Mouse (Mus musculus): ENCODE data around the gene Prrx1. TPM values are rescaled to one million over a fixed set of nuclear protein-coding genes. Genes with fewer than 3 reads are reported as not detected.
A peak's percentile ranks its signal among the peaks of the same experiment; 100 is the strongest.

Gene Prrx1
- polyA plus RNA-seq, 1 experiment from 2014 or later: 179 TPM

DNA sequence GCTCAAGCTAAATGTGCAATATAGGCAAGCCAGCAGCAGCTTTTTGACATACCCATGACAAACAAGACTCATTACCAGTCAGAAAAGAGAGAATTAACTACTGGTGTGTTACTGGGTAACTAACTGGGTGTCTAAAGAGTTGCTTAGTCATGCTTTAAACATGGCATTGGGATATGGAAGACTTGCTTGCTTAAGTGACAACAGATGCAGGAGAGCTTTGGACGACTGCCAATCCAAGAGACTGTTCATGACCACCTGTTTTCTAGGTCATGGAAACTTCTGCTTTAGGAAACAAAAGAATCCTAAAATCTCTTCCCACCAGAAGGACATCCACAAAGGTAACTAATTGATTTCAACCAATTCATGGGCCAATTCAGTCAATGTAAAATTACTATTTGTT lies 61.7 kb downstream of the Prrx1 start:
- no peak overlapping the region for H3K4me2 ChIP-seq (replicated peaks)
- H3K4me3 ChIP-seq: no peak overlapping the region
- peaks cover 8% of the 10 kb centered on the region for H3K4me1 ChIP-seq
- H3K36me3 ChIP-seq: peaks cover 72% of the 10 kb centered on the region
- H3K27ac ChIP-seq: peak overlapping the region; percentile 52; the same call in 1 of the 2 replicates
- 33% methylated on average over 1 of the region's 1 CpGs for WGBS
- no peak for ATAC-seq (ENCODE audit: low FRiP score, low read depth)
- no peaks in the 10 kb centered on the region for H3K9me3 ChIP-seq
- H3K9ac ChIP-seq: no peak overlapping the region
- no peaks in the 10 kb centered on the region for H3K27me3 ChIP-seq

DNA sequence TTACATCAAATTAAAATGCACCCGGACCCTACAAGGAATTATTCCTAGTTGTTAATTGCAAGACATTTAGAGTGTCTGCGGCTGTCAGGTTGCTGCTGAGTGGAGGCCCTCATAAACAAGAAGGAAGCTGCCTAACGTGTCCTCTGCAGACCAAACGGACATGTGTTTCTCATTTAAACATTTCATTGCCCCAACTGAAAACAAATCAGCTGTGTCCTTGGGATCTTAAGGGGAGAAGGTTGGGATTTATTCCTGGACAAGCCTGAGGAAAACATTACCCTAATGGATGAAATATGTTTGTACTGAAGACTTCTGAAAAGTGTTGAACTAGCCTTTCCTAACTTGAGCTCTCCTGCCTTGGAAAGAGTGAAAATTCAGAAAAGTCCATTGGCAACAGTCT lies 74.6 kb downstream of the Prrx1 start:
- H3K27ac ChIP-seq: no peak overlapping the region

DNA sequence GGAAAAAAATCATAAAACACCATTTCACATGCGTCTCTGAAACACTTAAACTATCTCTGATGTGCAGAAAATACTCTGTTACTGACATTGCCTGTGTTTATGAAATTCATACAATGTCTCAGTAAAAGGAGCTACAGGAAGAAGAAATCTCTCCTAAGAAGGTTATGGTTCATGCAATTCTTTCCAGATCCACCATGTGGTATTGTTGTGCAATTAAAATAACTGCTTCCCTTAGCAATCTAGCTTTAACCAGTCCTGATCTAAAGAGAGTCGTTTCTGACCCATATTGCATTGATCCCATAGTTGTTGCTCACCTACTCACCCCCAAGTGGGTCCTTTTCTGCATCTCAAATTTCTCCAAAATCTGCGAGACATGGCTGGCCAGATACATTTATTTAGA lies 82.3 kb downstream of the Prrx1 start:
- no peak for ATAC-seq (ENCODE audit: low FRiP score, low read depth)
- Histone ChIP-seq H3K36me3 (no peaks in the 10 kb centered on the region), H3K4me2 (replicated peaks) (no peak overlapping the region), H3K27ac (no peak overlapping the region), H3K4me1 (no peaks in the 10 kb centered on the region), H3K4me3 (no peak overlapping the region), H3K27me3 (no peaks in the 10 kb centered on the region), H3K9ac (no peak overlapping the region), H3K9me3 (peaks cover 3% of the 10 kb centered on the region; the same call in 1 of the 2 replicates)
- 59% methylated on average over 3 of the region's 3 CpGs for WGBS

More for the DNA sequence above, 74.6 kb downstream of the Prrx1 start:
- Histone ChIP-seq H3K4me3 (no peak overlapping the region), H3K9ac (no peak overlapping the region), H3K27me3 (no peaks in the 10 kb centered on the region), H3K4me2 (replicated peaks) (no peak overlapping the region), H3K4me1 (peaks cover 12% of the 10 kb centered on the region), H3K36me3 (no peaks in the 10 kb centered on the region), H3K9me3 (no peaks in the 10 kb centered on the region)
- 15% methylated on average over 4 of the region's 4 CpGs for WGBS
- ATAC-seq (ENCODE audit: low FRiP score, low read depth): peak; percentile 66

DNA sequence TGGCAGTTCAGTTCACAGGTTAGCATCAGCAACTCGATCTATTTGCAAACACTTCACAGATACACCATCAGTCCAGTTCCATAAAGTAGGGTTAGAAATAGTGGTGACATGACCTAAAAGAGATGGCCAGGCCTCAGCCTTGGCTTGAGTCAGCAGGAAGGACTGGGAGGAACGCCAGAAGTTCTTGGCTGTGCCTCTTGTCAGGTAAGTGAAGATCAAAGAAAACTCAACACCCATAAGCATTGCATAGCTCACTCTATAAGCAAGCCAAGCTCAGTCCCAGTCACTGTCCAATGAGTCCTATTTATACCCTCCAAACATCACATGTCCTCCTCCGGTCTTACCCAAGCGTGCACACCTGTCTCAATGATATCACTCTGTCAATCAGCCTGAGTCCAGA lies 87.2 kb downstream of the Prrx1 start:
- peaks cover 3% of the 10 kb centered on the region; the same call in 1 of the 2 replicates for H3K9me3 ChIP-seq
- H3K4me2 ChIP-seq (replicated peaks): no peak overlapping the region
- H3K36me3 ChIP-seq: no peaks in the 10 kb centered on the region
- WGBS: 90% methylated on average over 4 of the region's 4 CpGs
- ATAC-seq (ENCODE audit: low FRiP score, low read depth): no peak
- no peaks in the 10 kb centered on the region for H3K4me1 ChIP-seq
- H3K4me3 ChIP-seq: no peak overlapping the region
- no peak overlapping the region for H3K9ac ChIP-seq
- no peaks in the 10 kb centered on the region for H3K27me3 ChIP-seq
- H3K27ac ChIP-seq: no peak overlapping the region

DNA sequence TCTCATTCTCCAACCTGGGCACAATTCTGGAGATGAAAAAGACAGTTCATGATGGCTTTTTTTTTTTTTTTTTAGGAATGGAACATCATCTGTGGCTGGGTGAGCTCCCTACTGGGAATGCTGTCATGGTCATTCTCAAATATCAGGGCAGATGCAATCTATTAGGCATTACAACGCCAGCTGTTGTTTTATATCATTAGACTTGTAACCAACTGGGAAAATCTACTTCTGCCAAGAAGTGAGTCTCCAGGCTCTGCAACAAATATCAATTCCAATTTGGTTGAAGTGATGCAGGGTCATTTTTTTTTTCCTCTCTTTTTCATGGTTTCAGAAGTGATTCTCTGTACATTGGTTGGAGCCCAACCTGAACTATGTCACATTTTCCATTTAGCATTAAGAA lies 91.7 kb downstream of the Prrx1 start:
- Histone ChIP-seq H3K4me1 (no peaks in the 10 kb centered on the region), H3K36me3 (no peaks in the 10 kb centered on the region), H3K4me2 (replicated peaks) (no peak overlapping the region), H3K4me3 (no peak overlapping the region), H3K9me3 (no peaks in the 10 kb centered on the region), H3K9ac (no peak overlapping the region), H3K27me3 (no peaks in the 10 kb centered on the region), H3K27ac (no peak overlapping the region)
- WGBS: 47% methylated on average over 1 of the region's 1 CpGs
- no peak for ATAC-seq (ENCODE audit: low FRiP score, low read depth)

DNA sequence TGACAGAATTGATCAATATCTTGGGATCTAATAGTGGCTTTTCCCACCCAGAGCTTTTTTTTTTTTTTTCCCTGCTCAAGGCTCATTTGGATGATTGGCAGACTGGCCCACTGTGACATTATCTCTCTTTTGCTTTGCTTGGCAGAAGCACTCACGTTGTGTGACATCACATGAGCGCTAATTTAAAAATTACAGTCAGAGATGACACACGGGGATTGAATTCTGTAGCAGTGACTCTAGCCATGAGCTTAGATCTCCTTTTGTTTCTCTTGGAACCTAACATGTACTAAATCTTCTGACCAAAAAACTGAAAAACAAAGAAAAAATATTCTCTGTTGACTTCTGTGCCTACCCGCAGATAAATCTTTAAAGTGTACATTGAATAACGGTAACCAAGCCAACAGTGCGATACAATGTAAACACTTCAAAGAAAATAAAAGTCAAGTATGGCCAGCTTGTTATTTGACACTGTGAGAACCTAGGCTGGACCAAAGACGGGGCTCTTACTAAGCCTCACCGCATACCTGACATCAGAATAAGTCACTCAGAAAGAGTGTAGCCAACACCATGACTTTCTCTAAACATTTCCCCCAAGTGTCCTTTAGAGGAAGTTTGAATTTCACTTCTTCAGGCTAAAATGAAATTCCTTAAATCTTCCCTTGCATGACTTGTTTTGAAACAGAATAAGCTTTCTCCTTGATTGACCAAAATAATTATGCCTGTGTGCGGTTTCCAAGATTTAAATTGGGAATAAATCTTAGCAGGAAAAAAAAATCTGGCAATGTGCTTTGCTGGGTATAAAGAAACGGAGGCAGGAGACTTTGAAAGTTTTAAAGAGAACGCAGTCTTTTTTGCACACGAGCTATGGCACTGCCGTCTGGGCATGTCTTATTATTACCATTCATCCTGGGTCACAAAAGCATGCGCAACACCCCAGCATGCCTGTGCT lies 104.3 kb downstream of the Prrx1 start:
- H3K9ac ChIP-seq: no peak overlapping the region
- no peak overlapping the region for H3K27ac ChIP-seq
- ATAC-seq (ENCODE audit: low FRiP score, low read depth): no peak
- no peaks in the 10 kb centered on the region for H3K27me3 ChIP-seq
- H3K9me3 ChIP-seq: no peaks in the 10 kb centered on the region
- no peaks in the 10 kb centered on the region for H3K36me3 ChIP-seq
- H3K4me3 ChIP-seq: no peak overlapping the region
- no peak overlapping the region for H3K4me2 ChIP-seq (replicated peaks)
- WGBS: 67% methylated on average over 14 of the region's 14 CpGs
- H3K4me1 ChIP-seq: 0 out of 2 replicates have a peak, but pooled peaks cover 2% of the 10 kb centered on the region

DNA sequence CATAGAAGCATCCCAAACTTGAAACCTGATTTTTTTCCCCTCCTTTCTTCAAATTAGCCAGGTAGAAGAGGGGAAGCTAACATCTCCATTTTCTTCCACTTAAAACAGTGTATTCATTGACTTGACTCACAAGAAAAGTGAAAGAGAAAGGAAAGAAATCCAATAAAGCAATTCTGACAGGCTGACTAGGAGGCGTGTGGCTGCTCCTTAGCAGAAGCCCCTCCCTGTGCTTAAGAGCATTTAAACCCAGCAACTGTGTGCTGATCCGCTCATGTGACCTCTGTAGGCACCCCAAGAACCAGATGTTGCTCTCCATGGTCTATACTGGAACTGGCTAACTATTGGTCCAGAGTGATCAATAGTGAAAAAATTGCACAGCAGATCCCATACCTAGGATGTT lies 114.7 kb downstream of the Prrx1 start:
- Histone ChIP-seq H3K27ac (no peak overlapping the region), H3K9ac (no peak overlapping the region), H3K27me3 (no peaks in the 10 kb centered on the region), H3K4me3 (no peak overlapping the region), H3K4me2 (replicated peaks) (no peak overlapping the region), H3K9me3 (no peaks in the 10 kb centered on the region), H3K36me3 (no peaks in the 10 kb centered on the region), H3K4me1 (peaks cover 29% of the 10 kb centered on the region)
- 49% methylated on average over 2 of the region's 2 CpGs for WGBS
- no peak for ATAC-seq (ENCODE audit: low FRiP score, low read depth)

DNA sequence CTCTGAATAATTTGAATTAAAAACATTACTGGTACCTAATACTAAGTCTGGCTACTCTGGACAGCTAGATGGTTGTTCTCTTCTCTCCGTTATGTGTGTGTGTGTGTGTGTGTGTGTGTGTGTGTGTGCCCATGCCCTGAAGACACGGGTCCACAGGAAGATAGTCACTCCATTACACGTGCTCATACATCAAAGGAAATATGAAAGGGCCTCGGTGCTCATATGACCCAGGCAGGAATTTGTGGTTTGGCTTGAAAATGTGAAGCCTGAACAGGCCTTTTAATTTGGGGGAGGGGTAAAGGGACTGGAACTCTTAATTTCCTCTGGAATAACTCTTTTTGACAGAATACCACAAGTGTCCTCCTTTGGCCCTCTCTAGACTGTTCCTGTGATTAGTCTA lies 115.5 kb downstream of the Prrx1 start:
- WGBS: 30% methylated on average over 4 of the region's 4 CpGs

More for the DNA sequence above, 115.5 kb downstream of the Prrx1 start:
- no peaks in the 10 kb centered on the region for H3K27me3 ChIP-seq
- no peak overlapping the region for H3K9ac ChIP-seq
- no peaks in the 10 kb centered on the region for H3K9me3 ChIP-seq
- H3K27ac ChIP-seq: no peak overlapping the region
- H3K4me2 ChIP-seq (replicated peaks): no peak overlapping the region
- no peak overlapping the region for H3K4me3 ChIP-seq
- peaks cover 25% of the 10 kb centered on the region for H3K4me1 ChIP-seq
- H3K36me3 ChIP-seq: no peaks in the 10 kb centered on the region
- ATAC-seq (ENCODE audit: low FRiP score, low read depth): no peak

Other genes with a start within 250 kb of the Prrx1 start
- not detected in 2 replicates for gene Mroh9, start 228.0 kb downstream of the Prrx1 start, polyA plus RNA-seq (2015; fragmentation: Nextera tagmentation; extraction: Ambion mirVana)
- 35.2 and 35.6 TPM in 2 replicates for gene Gorab, start 90.0 kb upstream of the Prrx1 start, polyA plus RNA-seq (2015; fragmentation: Nextera tagmentation; extraction: Ambion mirVana)